Mouse (Mus musculus) intestine, postnatal 0 days (tissue): ENCODE data around the gene Fkrp. TPM values are rescaled to one million over a fixed set of nuclear protein-coding genes. Genes with fewer than 3 reads are reported as not detected.

ENCODE experiments used
- ATAC-seq: fragments of 200-750 bp; cut with Nextera tagmentation; 2 replicates; pipeline ENCODE4 v1.8.0; 2017; ENCODE audit warnings: mild to moderate bottlenecking, moderate TSS enrichment, moderate library complexity
- H3K27ac ChIP-seq: fragments of 300-500 bp; sonication (generic); 2 replicates; pipeline ENCODE4 v1.5.1; 2014; ENCODE audit warnings: mild to moderate bottlenecking, low read depth, low read length, moderate library complexity
- H3K27me3 ChIP-seq: fragments of 300-500 bp; sonication (generic); replicated peaks from 2 replicates; pipeline ENCODE4 v1.6.1; 2014; ENCODE audit warnings: low read length, mixed read lengths; ENCODE audit not compliant: control insufficient read depth, insufficient read depth
- H3K36me3 ChIP-seq: fragments of 300-500 bp; sonication (generic); 2 replicates; pipeline ENCODE4 v1.6.1; 2014; ENCODE audit warnings: mild to moderate bottlenecking, moderate library complexity; ENCODE audit not compliant: control insufficient read depth, insufficient read depth
- H3K4me1 ChIP-seq: fragments of 300-500 bp; sonication (generic); replicated peaks from 2 replicates; pipeline ENCODE4 v1.6.1; 2014; ENCODE audit warnings: antibody characterized with exemption, low read length, mixed read lengths; ENCODE audit not compliant: control insufficient read depth, insufficient read depth
- H3K4me2 ChIP-seq: fragments of 300-500 bp; sonication (generic); replicated peaks from 2 replicates; pipeline ENCODE4 v1.6.1; 2014; ENCODE audit warnings: low read depth, mild to moderate bottlenecking, moderate library complexity
- H3K4me3 ChIP-seq: fragments of 300-500 bp; sonication (generic); 2 replicates; pipeline ENCODE4 v1.5.1; 2014; ENCODE audit warnings: low read depth, low read length
- H3K9ac ChIP-seq: fragments of 300-500 bp; sonication (generic); 2 replicates; pipeline ENCODE4 v1.6.1; 2014; ENCODE audit warnings: mild to moderate bottlenecking, low read depth, low read length
- H3K9me3 ChIP-seq: fragments of 300-500 bp; sonication (generic); 2 replicates; pipeline ENCODE4 v1.6.1; 2016; ENCODE audit warnings: mixed run types; ENCODE audit not compliant: control insufficient read depth
- CTCF ChIP-seq: sonication (generic); IDR thresholded peaks from 2 replicates; pipeline ENCODE4 v1.5.1; 2016; ENCODE audit warnings: low read depth, mild to moderate bottlenecking, control low read depth, antibody characterized with exemption, moderate library complexity
- WGBS: fragments of 180-500 bp; shearing (Covaris S2); extraction: QIAGEN DNeasy Blood & Tissue Kit; methylation state at CpG from one replicate; pipeline ENCODE4 v1.1.7; 2014; 5-methylcytosine and 5-hydroxymethylcytosine counted together
- polyA plus RNA-seq: library from polyadenylated mRNA; unstranded; fragments of >200 nt; fragmentation: Nextera tagmentation; extraction: Ambion mirVana; gene quantifications from 2 replicates; pipeline ENCODE4 v1.2.1, GENCODE M21; 2015

The Fkrp gene
- polyA plus RNA-seq, 1 experiment from 2014 or later, result 12.3 TPM

DNA sequence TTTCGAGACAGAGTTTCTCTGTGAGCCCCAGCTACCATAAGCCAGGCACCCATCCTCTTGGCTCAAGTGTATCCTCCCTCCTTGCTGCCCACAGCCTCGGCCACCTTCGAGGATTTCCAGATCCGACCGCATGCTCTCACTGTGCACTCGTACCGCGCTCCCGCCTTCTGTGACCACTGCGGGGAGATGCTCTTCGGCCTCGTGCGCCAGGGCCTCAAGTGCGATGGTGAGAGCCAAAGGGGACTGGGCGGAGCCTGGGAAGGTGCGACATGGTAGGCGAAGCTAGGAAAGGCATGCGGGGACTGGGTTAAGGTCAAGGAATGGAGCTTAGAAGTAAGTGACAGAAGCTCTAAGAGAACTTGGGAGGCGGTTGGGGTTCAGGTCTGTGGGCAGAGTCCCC lies 31.0 kb upstream of the Fkrp start:
- no peak for TF ChIP-seq CTCF
- ATAC-seq, result no peak
- H3K36me3 ChIP-seq, result peaks cover 34% of the 10 kb centered on the region
- no peaks in the 10 kb centered on the region for H3K4me1 ChIP-seq
- no peaks in the 10 kb centered on the region for H3K27me3 ChIP-seq
- no peak overlapping the region for H3K27ac ChIP-seq
- no peak overlapping the region for H3K4me2 ChIP-seq
- no peak overlapping the region for H3K9ac ChIP-seq
- WGBS, result 88% methylated on average over 19 of the region's 19 CpGs
- no peak overlapping the region for H3K4me3 ChIP-seq
- H3K9me3 ChIP-seq, result no peaks in the 10 kb centered on the region

GRCm38 (mm10) chr7:16846775-16847174 lies 30.2 kb upstream of the Fkrp start:
- Histone ChIP-seq H3K36me3 (peaks cover 32% of the 10 kb centered on the region), H3K27ac (no peak overlapping the region), H3K27me3 (no peaks in the 10 kb centered on the region), H3K9me3 (no peaks in the 10 kb centered on the region), H3K4me2 (no peak overlapping the region), H3K9ac (no peak overlapping the region), H3K4me1 (no peaks in the 10 kb centered on the region), H3K4me3 (no peak overlapping the region)
- WGBS, result 93% methylated on average over 5 of the region's 5 CpGs
- no peak for TF ChIP-seq CTCF
- no peak for ATAC-seq

DNA sequence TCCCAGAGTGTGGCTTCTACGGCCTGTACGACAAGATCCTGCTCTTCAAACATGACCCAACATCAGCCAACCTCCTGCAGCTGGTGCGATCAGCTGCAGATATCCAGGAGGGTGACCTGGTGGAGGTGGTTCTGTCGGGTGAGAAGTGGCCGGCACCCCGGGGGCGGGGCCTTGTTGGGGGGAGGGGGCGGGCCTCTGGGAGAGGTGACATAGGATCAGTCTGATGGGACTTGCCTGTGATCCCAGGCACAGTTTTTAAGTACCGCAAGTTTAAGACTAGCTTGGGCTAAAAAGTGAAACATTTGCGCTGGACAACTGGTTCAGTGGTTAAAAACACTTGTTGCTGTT lies 29.3 kb upstream of the Fkrp start:
- Histone ChIP-seq H3K9me3 (no peaks in the 10 kb centered on the region), H3K36me3 (peaks cover 28% of the 10 kb centered on the region), H3K4me3 (peak overlapping the region; percentile 76), H3K4me1 (no peaks in the 10 kb centered on the region), H3K4me2 (peak overlapping the region; percentile 84), H3K9ac (no peak overlapping the region), H3K27me3 (no peaks in the 10 kb centered on the region), H3K27ac (peak overlapping the region; percentile 76)
- 48% methylated on average over 10 of the region's 10 CpGs for WGBS
- no peak for TF ChIP-seq CTCF
- 0 out of 2 replicates have a peak, but pooled peaks have one; percentile 7 for ATAC-seq

DNA sequence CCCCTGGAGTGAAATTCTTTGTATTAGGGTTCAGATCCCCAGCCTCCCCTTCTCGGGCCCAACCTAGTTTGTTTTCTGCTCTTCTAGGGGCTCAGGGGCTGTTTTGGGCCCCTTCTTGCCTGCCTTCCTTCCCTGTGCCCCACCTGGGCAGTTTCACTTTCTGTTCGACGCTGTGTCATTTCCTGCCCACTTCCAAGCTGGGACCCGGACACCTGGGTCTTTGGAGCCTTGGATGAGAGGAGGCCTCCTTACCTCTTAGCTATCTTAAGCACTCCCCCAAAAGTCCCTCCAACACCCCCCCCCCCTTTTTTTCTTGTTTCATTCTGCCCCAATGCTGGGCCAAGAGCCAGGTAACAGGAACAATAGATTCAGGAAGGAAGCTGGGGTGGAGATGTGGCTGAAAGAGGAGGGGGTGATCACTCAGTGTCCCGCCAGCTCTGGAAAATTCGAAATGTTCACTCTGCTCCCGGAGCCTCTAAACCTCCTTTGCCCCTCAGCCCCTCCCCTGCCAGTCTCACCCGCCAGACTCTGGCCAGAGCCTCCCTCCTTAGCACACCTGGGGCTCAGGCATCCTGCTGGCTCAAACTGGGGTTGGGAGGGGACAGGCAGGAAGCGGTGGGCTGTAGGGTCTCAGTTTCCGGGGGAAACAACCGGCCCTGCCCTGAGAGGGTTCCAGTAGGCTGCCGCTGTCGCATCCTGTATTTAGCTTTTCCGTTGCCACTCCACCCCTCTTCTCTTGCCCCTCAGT lies 28.7 kb upstream of the Fkrp start:
- H3K36me3 ChIP-seq, result peaks cover 26% of the 10 kb centered on the region
- peak overlapping the region; percentile 52 for H3K9ac ChIP-seq
- H3K9me3 ChIP-seq, result no peaks in the 10 kb centered on the region
- H3K27ac ChIP-seq, result peak overlapping the region; percentile 76
- 0 out of 2 replicates have a peak, but pooled peaks have one; percentile 9 for ATAC-seq
- H3K4me1 ChIP-seq, result no peaks in the 10 kb centered on the region
- WGBS, result 36% methylated on average over 14 of the region's 14 CpGs
- H3K4me3 ChIP-seq, result peak overlapping the region; percentile 76
- no peaks in the 10 kb centered on the region for H3K27me3 ChIP-seq
- no peak for TF ChIP-seq CTCF
- H3K4me2 ChIP-seq, result peak overlapping the region; percentile 84

- peak overlapping the region; percentile 52 for H3K9ac ChIP-seq
- H3K9me3 ChIP-seq, result no peaks in the 10 kb centered on the region
- peak overlapping the region; percentile 76 for H3K27ac ChIP-seq
- 50% methylated on average over 3 of the region's 3 CpGs for WGBS
- H3K4me2 ChIP-seq, result peak overlapping the region; percentile 84
- peak overlapping the region; percentile 76 for H3K4me3 ChIP-seq
- H3K4me1 ChIP-seq, result no peaks in the 10 kb centered on the region
- no peaks in the 10 kb centered on the region for H3K27me3 ChIP-seq
- TF ChIP-seq CTCF, result no peak
- ATAC-seq, result no peak
- peaks cover 26% of the 10 kb centered on the region for H3K36me3 ChIP-seq
These were observed 28.2 kb upstream of the Fkrp start for GRCm38 (mm10) chr7:16844696-16845071.

DNA sequence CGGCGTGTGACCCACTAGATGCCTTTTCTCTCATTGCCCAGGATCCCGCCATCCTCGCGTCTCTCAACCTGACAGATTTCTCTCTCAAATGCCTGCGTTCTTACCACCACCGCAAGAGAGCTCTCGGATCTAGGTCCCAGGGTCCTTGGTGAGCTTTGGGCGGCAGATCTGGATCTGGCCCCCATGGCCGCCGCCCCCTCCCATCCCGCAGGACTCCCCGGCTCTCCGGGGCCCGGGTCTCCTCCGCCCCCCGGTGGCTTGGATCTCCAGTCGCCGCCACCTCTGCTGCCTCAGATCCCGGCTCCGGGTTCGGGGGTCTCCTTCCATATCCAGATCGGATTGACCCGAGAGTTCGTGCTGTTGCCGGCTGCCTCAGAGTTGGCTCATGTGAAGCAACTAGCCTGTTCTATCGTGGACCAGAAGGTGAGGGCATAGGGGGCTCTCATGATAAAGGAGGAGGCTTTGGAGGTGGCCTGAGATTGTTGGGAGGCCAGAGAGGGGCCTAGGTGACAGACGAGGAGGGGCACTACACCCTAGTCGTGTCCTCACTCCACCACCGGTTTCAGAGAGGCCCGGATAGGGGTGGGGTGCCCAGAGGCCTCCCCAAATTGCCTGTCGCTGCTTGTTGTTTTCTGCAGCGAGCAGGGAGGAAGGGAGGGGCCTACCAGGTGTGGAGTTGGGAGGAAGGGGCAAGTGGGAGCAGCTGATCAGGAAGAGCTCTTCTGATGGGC lies 27.1 kb upstream of the Fkrp start:
- TF ChIP-seq CTCF, result no peak
- no peaks in the 10 kb centered on the region for H3K27me3 ChIP-seq
- H3K9ac ChIP-seq, result peak overlapping the region; percentile 80
- WGBS, result 2% methylated on average over 33 of the region's 33 CpGs
- peaks cover 26% of the 10 kb centered on the region for H3K36me3 ChIP-seq
- H3K9me3 ChIP-seq, result no peaks in the 10 kb centered on the region
- no peaks in the 10 kb centered on the region for H3K4me1 ChIP-seq
- peak overlapping the region; percentile 76 for H3K27ac ChIP-seq
- ATAC-seq, result no peak
- peak overlapping the region; percentile 76 for H3K4me3 ChIP-seq
- H3K4me2 ChIP-seq, result peak overlapping the region; percentile 84
